Mouse (Mus musculus): ENCODE measurements around the gene Ankrd23. TPM values are rescaled to one million over a fixed set of nuclear protein-coding genes. Genes with fewer than 3 reads are reported as not detected.

The Ankrd23 gene
- polyA plus RNA-seq, 1 experiment from 2014 or later = 12.7 TPM

Other genes starting within 250 kb of the Ankrd23 start
- 3.2 and 5.3 TPM in 2 replicates for gene Arid5a, start 229.2 kb downstream of the Ankrd23 start, polyA plus RNA-seq (2015; fragmentation: Nextera tagmentation; extraction: Ambion mirVana)
- gene Kansl3, start 167.7 kb downstream of the Ankrd23 start, polyA plus RNA-seq (2015; fragmentation: Nextera tagmentation; extraction: Ambion mirVana) = 32.2 and 36.5 TPM in 2 replicates
- 0.43 and 0.80 TPM in 2 replicates for gene Fer1l5, start 164.6 kb downstream of the Ankrd23 start, polyA plus RNA-seq (2015; fragmentation: Nextera tagmentation; extraction: Ambion mirVana)
- gene Lman2l, start 91.6 kb downstream of the Ankrd23 start, polyA plus RNA-seq (2015; fragmentation: Nextera tagmentation; extraction: Ambion mirVana) = 32.7 and 33.3 TPM in 2 replicates
- 35.7 and 36.9 TPM in 2 replicates for gene Cnnm4, start 65.3 kb downstream of the Ankrd23 start, polyA plus RNA-seq (2015; fragmentation: Nextera tagmentation; extraction: Ambion mirVana)
- 2.9 and 3.4 TPM in 2 replicates for gene Cnnm3, start 25.0 kb downstream of the Ankrd23 start, polyA plus RNA-seq (2015; fragmentation: Nextera tagmentation; extraction: Ambion mirVana)
- gene Gm42417, start 2.5 kb upstream of the Ankrd23 start, polyA plus RNA-seq (2015; fragmentation: Nextera tagmentation; extraction: Ambion mirVana) = 0.20 TPM in 1 of 2 replicates, not detected in the other
- 21.2 and 23.8 TPM in 2 replicates for gene Ankrd39, start 10.6 kb upstream of the Ankrd23 start, polyA plus RNA-seq (2015; fragmentation: Nextera tagmentation; extraction: Ambion mirVana)
- 10.6 and 11.6 TPM in 2 replicates for gene Sema4c, start 21.5 kb upstream of the Ankrd23 start, polyA plus RNA-seq (2015; fragmentation: Nextera tagmentation; extraction: Ambion mirVana)
- gene Fam178b, start 146.3 kb upstream of the Ankrd23 start, polyA plus RNA-seq (2015; fragmentation: Nextera tagmentation; extraction: Ambion mirVana) = 0.25 and 0.59 TPM in 2 replicates
- gene Cox5b, start 154.6 kb upstream of the Ankrd23 start, polyA plus RNA-seq (2015; fragmentation: Nextera tagmentation; extraction: Ambion mirVana) = 832 and 903 TPM in 2 replicates
- 0.34 TPM in 1 of 2 replicates, not detected in the other for gene 4933424G06Rik, start 173.3 kb upstream of the Ankrd23 start, polyA plus RNA-seq (2015; fragmentation: Nextera tagmentation; extraction: Ambion mirVana)
- gene Actr1b, start 177.5 kb upstream of the Ankrd23 start, polyA plus RNA-seq (2015; fragmentation: Nextera tagmentation; extraction: Ambion mirVana) = 90.3 and 92.0 TPM in 2 replicates
- gene Zap70, start 224.9 kb upstream of the Ankrd23 start, polyA plus RNA-seq (2015; fragmentation: Nextera tagmentation; extraction: Ambion mirVana) = 0.48 and 0.52 TPM in 2 replicates

Data from intestine, embryonic 15.5 days (tissue).